Mouse (Mus musculus) midbrain, postnatal 0 days (tissue): Measurements from ENCODE around the gene Izumo4. TPM values are rescaled to one million over a fixed set of nuclear protein-coding genes. Genes with fewer than 3 reads are reported as not detected.
A peak's percentile ranks its signal among the peaks of the same experiment; 100 is the strongest.

ENCODE experiments used
- ATAC-seq: fragments of 200-750 bp; cut with Nextera tagmentation; 2 replicates; pipeline ENCODE4 v1.8.0; 2017; ENCODE audit warnings: moderate number of reproducible peaks, mild to moderate bottlenecking, moderate TSS enrichment, moderate library complexity; ENCODE audit not compliant: low FRiP score
- DNase-seq: peaks from one replicate; pipeline ENCODE4 v3.0.0-alpha.2; 2015; ENCODE audit warnings: low spot score
- H3K27ac ChIP-seq: fragments of 300-500 bp; sonication (generic); 2 replicates; pipeline ENCODE4 v1.5.1; 2014; ENCODE audit warnings: low read depth, mild to moderate bottlenecking, low read length, mixed read lengths
- H3K27me3 ChIP-seq: fragments of 300-500 bp; sonication (generic); 2 replicates; pipeline ENCODE4 v1.6.1; 2014; ENCODE audit warnings: low read length, control low read depth, mixed read lengths; ENCODE audit not compliant: insufficient read depth
- H3K36me3 ChIP-seq: fragments of 300-500 bp; sonication (generic); 2 replicates; pipeline ENCODE4 v1.6.1; 2014; ENCODE audit warnings: low read length, control low read depth, mixed read lengths; ENCODE audit not compliant: insufficient read depth
- H3K4me1 ChIP-seq: fragments of 300-500 bp; sonication (generic); 2 replicates; pipeline ENCODE4 v1.6.1; 2014; ENCODE audit warnings: mild to moderate bottlenecking, control low read depth, antibody characterized with exemption, low read length, mixed read lengths; ENCODE audit not compliant: insufficient read depth
- H3K4me2 ChIP-seq: fragments of 300-500 bp; sonication (generic); 2 replicates; pipeline ENCODE4 v1.6.1; 2014; ENCODE audit warnings: low read depth, mild to moderate bottlenecking, low read length, mixed read lengths; ENCODE audit not compliant: poor library complexity, severe bottlenecking
- H3K4me3 ChIP-seq: fragments of 300-500 bp; sonication (generic); 2 replicates; pipeline ENCODE4 v1.5.1; 2014; ENCODE audit warnings: low read depth, mild to moderate bottlenecking, low read length, moderate library complexity
- H3K9ac ChIP-seq: fragments of 300-500 bp; sonication (generic); replicated peaks from 2 replicates; pipeline ENCODE4 v1.6.1; 2014; ENCODE audit warnings: mild to moderate bottlenecking, low read length, moderate library complexity, mixed read lengths; ENCODE audit not compliant: poor library complexity, severe bottlenecking
- H3K9me3 ChIP-seq: fragments of 300-500 bp; sonication (generic); 2 replicates; pipeline ENCODE4 v1.6.1; 2016; ENCODE audit warnings: low read length, control low read depth
- CTCF ChIP-seq: IDR thresholded peaks from 2 replicates; pipeline ENCODE4 v1.5.1; 2016; ENCODE audit warnings: antibody characterized with exemption, mild to moderate bottlenecking
- WGBS: fragments of 180-500 bp; shearing (Covaris S2); extraction: QIAGEN DNeasy Blood & Tissue Kit; methylation state at CpG from one replicate; pipeline ENCODE4 v1.1.7; 2014; 5-methylcytosine and 5-hydroxymethylcytosine counted together
- polyA plus RNA-seq: library from polyadenylated mRNA; unstranded; fragments of >200 nt; fragmentation: Nextera tagmentation; extraction: Ambion mirVana; gene quantifications from 2 replicates; pipeline ENCODE4 v1.2.1, GENCODE M21; 2015
- total RNA-seq: library from RNA; depleted of rRNA; stranded (reverse); fragments of >200 nt; gene quantifications from 2 replicates; pipeline ENCODE4 v1.2.3, GENCODE M21; 2014

The Izumo4 gene
- total and polyA plus RNA-seq, 2 experiments from 2014 or later: 26.3 to 44.0 TPM

- H3K27ac ChIP-seq: peak overlapping the region; percentile 97
- H3K4me1 ChIP-seq: peaks cover 22% of the 10 kb centered on the region
- WGBS: under 1% methylated on average over 78 of the region's 78 CpGs
Measured at GRCm38 (mm10) chr10:80676198-80676928, 25.6 kb upstream of the Izumo4 start.

GRCm38 (mm10) chr10:80677128-80677875, 24.7 kb upstream of the Izumo4 start:
- peak overlapping the region; percentile 96 for H3K4me3 ChIP-seq
- no peaks in the 10 kb centered on the region for H3K27me3 ChIP-seq
- 42% methylated on average over 9 of the region's 9 CpGs for WGBS
- DNase-seq (no peak), ATAC-seq (peak; percentile 1; the same call in 1 of the 2 replicates)
- H3K27ac ChIP-seq: peak overlapping the region; percentile 97
- peaks cover 3% of the 10 kb centered on the region for H3K36me3 ChIP-seq
- peaks cover 22% of the 10 kb centered on the region for H3K4me1 ChIP-seq
- H3K9ac ChIP-seq: peak overlapping the region; percentile 71
- H3K9me3 ChIP-seq: no peaks in the 10 kb centered on the region
- TF ChIP-seq CTCF: no peak
- peak overlapping the region; percentile 88 for H3K4me2 ChIP-seq

More at GRCm38 (mm10) chr10:80676198-80676928, 25.6 kb upstream of the Izumo4 start:
- Histone ChIP-seq H3K9me3 (no peaks in the 10 kb centered on the region), H3K4me3 (peak overlapping the region; percentile 96), H3K9ac (peak overlapping the region; percentile 98), H3K36me3 (peaks cover 13% of the 10 kb centered on the region), H3K27me3 (no peaks in the 10 kb centered on the region), H3K4me2 (peak overlapping the region; percentile 88)
- TF ChIP-seq CTCF: no peak
- DNase-seq: peak; percentile 100
- ATAC-seq: peak; percentile 93

- peak; percentile 88 for DNase-seq
- Histone ChIP-seq H3K9me3 (no peaks in the 10 kb centered on the region), H3K4me1 (peaks cover 22% of the 10 kb centered on the region), H3K27me3 (no peaks in the 10 kb centered on the region), H3K9ac (peak within 1 kb of the TSS; percentile 71), H3K4me3 (peak within 1 kb of the TSS; percentile 96), H3K27ac (peak within 1 kb of the TSS; percentile 97), H3K4me2 (peak within 1 kb of the TSS; percentile 88), H3K36me3 (no peaks in the 10 kb centered on the region)
- 19% methylated on average over 8 of the region's 8 CpGs for WGBS
- no peak for TF ChIP-seq CTCF
- ATAC-seq: no peak
Measured at GRCm38 (mm10) chr10:80677942-80678436, 24.0 kb upstream of the Izumo4 start, which contains the start of gene Mknk2. Gene Mknk2 (minus strand): TSS chr10:80678112.

- no peak for ATAC-seq
- no peak overlapping the region for H3K4me2 ChIP-seq
- TF ChIP-seq CTCF: no peak
Measured at GRCm38 (mm10) chr10:80678601-80679377, 23.2 kb upstream of the Izumo4 start.

GRCm38 (mm10) chr10:80679556-80680259, 22.3 kb upstream of the Izumo4 start:
- ATAC-seq: no peak

More at GRCm38 (mm10) chr10:80678601-80679377, 23.2 kb upstream of the Izumo4 start:
- Histone ChIP-seq H3K36me3 (peaks cover 6% of the 10 kb centered on the region; the same call in 1 of the 2 replicates), H3K27me3 (no peaks in the 10 kb centered on the region), H3K4me1 (peaks cover 21% of the 10 kb centered on the region), H3K9ac (no peak overlapping the region), H3K27ac (peak overlapping the region; percentile 97), H3K4me3 (no peak overlapping the region), H3K9me3 (no peaks in the 10 kb centered on the region)
- DNase-seq: no peak
- WGBS: 60% methylated on average over 8 of the region's 10 CpGs

More at GRCm38 (mm10) chr10:80679556-80680259, 22.3 kb upstream of the Izumo4 start:
- H3K4me2 ChIP-seq: no peak overlapping the region
- no peak for DNase-seq
- no peaks in the 10 kb centered on the region for H3K9me3 ChIP-seq
- no peak for TF ChIP-seq CTCF
- peaks cover 11% of the 10 kb centered on the region for H3K4me1 ChIP-seq
- H3K9ac ChIP-seq: no peak overlapping the region
- no peak overlapping the region for H3K27ac ChIP-seq
- peaks cover 12% of the 10 kb centered on the region; the same call in 1 of the 2 replicates for H3K36me3 ChIP-seq
- H3K4me3 ChIP-seq: no peak overlapping the region
- H3K27me3 ChIP-seq: no peaks in the 10 kb centered on the region
- 58% methylated on average over 9 of the region's 9 CpGs for WGBS
